Mouse (Mus musculus) forebrain, postnatal 0 days (tissue): Measurements from ENCODE around the gene Ptprs. TPM values are rescaled to one million over a fixed set of nuclear protein-coding genes. Genes with fewer than 3 reads are reported as not detected.

Experiments
- ATAC-seq: fragments of 200-750 bp; cut with Nextera tagmentation; 2 replicates; pipeline ENCODE4 v1.8.0; 2017; ENCODE audit warnings: mild to moderate bottlenecking, moderate library complexity
- DNase-seq: peaks from one replicate; pipeline ENCODE4 v3.0.0-alpha.2; 2015
- H3K27ac ChIP-seq: fragments of 300-500 bp; sonication (generic); 2 replicates; pipeline ENCODE4 v1.5.1; 2014; ENCODE audit warnings: low read depth, mild to moderate bottlenecking, antibody characterized with exemption, low read length, moderate library complexity, mixed read lengths
- H3K27me3 ChIP-seq: fragments of 300-500 bp; sonication (generic); 2 replicates; pipeline ENCODE4 v1.6.1; 2014; ENCODE audit warnings: mild to moderate bottlenecking, low read length, mixed read lengths; ENCODE audit not compliant: insufficient read depth
- H3K36me3 ChIP-seq: fragments of 300-500 bp; sonication (generic); 2 replicates; pipeline ENCODE4 v1.6.1; 2014; ENCODE audit warnings: mild to moderate bottlenecking, moderate library complexity; ENCODE audit not compliant: insufficient read depth
- H3K4me1 ChIP-seq: fragments of 300-500 bp; sonication (generic); 2 replicates; pipeline ENCODE4 v1.6.1; 2014; ENCODE audit warnings: antibody characterized with exemption; ENCODE audit not compliant: insufficient read depth
- H3K4me2 ChIP-seq: fragments of 300-500 bp; sonication (generic); 2 replicates; pipeline ENCODE4 v1.6.1; 2014; ENCODE audit warnings: low read depth, mild to moderate bottlenecking, moderate library complexity
- H3K4me3 ChIP-seq: fragments of 300-500 bp; sonication (generic); 2 replicates; pipeline ENCODE4 v1.5.1; 2014; ENCODE audit warnings: low read depth, low read length, mixed read lengths
- H3K9ac ChIP-seq: fragments of 300-500 bp; sonication (generic); 2 replicates; pipeline ENCODE4 v1.6.1; 2014; ENCODE audit warnings: mild to moderate bottlenecking
- H3K9me3 ChIP-seq: fragments of 300-500 bp; sonication (generic); 2 replicates; pipeline ENCODE4 v1.6.1; 2016; ENCODE audit warnings: low read length
- CTCF ChIP-seq: sonication (generic); IDR thresholded peaks from 2 replicates; pipeline ENCODE4 v1.5.1; 2016; ENCODE audit warnings: antibody characterized with exemption, control low read depth, low read depth
- WGBS: fragments of 180-500 bp; shearing (Covaris S2); extraction: QIAGEN DNeasy Blood & Tissue Kit; methylation state at CpG from one replicate; pipeline ENCODE4 v1.1.7; 2014; 5-methylcytosine and 5-hydroxymethylcytosine counted together
- polyA plus RNA-seq: library from polyadenylated mRNA; unstranded; fragments of >200 nt; fragmentation: Nextera tagmentation; extraction: Ambion mirVana; gene quantifications from 2 replicates; pipeline ENCODE4 v1.2.1, GENCODE M21; 2015
- total RNA-seq: library from RNA; depleted of rRNA; stranded (reverse); fragments of >200 nt; gene quantifications from 2 replicates; pipeline ENCODE4 v1.2.3, GENCODE M21; 2014

Gene Ptprs
- total and polyA plus RNA-seq, 2 experiments from 2014 or later: 250 to 711 TPM

DNA sequence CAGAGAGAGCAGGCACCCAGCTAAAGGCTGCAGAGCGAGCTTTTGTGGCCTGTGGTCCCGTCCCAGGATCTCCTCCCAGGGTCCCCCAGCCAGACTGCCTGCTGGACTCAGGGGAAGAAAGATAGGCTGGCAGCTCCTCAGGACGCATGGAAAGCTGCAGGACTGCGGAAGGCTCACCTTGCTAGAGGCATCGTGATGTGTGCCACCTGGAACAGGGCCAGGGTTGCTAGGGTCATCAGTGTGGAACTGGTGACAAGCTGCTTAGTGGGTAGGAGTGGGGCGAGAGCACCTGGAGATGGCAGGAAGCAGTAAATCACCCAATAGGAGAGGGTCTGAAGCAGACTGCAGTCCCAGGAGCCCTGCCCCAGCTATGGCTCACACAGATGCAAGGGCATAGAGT lies 88.7 kb downstream of the Ptprs start:
- Histone ChIP-seq H3K9ac (no peak overlapping the region), H3K27ac (no peak overlapping the region), H3K27me3 (no peaks in the 10 kb centered on the region), H3K4me3 (no peak overlapping the region), H3K36me3 (peaks cover 83% of the 10 kb centered on the region), H3K9me3 (no peaks in the 10 kb centered on the region), H3K4me2 (no peak overlapping the region), H3K4me1 (no peaks in the 10 kb centered on the region)
- ATAC-seq (no peak), DNase-seq (no peak)
- WGBS: 85% methylated on average over 6 of the region's 6 CpGs
- TF ChIP-seq CTCF: no peak

DNA sequence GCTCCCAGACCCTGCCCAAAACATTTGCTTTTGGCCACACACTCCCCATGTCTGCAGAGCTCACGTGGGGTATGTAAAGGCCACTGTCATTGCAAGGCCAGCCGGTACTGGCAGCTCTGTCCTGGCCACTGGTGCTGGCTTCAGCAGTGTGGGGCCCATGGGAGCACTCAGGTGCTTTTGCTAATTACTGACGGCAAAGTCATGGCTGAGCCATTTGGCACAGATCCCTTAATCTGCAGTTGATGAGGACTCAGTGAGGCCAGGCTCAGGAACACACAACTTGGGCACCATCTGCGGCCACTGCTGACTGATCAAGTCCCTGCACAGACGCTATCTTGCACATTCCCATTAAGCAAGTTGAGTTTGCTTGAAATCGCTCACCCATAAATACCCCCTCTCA lies 91.4 kb downstream of the Ptprs start:
- H3K4me3 ChIP-seq: no peak overlapping the region
- H3K9me3 ChIP-seq: no peaks in the 10 kb centered on the region
- ATAC-seq (no peak), DNase-seq (no peak)
- no peak overlapping the region for H3K9ac ChIP-seq
- H3K27ac ChIP-seq: no peak overlapping the region
- 74% methylated on average over 6 of the region's 6 CpGs for WGBS
- H3K4me2 ChIP-seq: no peak overlapping the region
- no peak for TF ChIP-seq CTCF
- no peaks in the 10 kb centered on the region for H3K4me1 ChIP-seq
- peaks cover 79% of the 10 kb centered on the region for H3K36me3 ChIP-seq
- H3K27me3 ChIP-seq: no peaks in the 10 kb centered on the region

DNA sequence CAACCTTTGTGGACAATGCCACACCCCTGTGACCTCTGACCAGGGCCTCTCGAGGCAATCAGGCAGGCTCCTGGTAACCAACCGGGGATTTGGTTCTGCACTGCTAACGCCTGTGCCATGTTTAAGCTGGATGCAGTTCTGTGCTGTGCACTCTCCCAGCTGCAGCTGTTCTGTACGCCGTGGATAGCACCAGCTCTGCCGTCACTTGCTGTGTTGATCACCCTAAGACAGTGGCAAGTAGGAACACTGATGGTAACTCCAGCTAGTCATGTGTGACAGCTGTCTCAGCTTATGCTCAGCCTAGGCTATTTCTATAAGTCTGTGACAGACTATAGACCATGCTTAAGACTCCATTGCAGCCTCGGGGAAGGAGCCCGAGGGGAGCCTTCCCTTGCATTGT lies 93.3 kb downstream of the Ptprs start:
- H3K36me3 ChIP-seq: peaks cover 76% of the 10 kb centered on the region
- WGBS: 57% methylated on average over 8 of the region's 8 CpGs
- no peak for DNase-seq
- no peaks in the 10 kb centered on the region for H3K4me1 ChIP-seq
- no peak overlapping the region for H3K9ac ChIP-seq
- H3K4me3 ChIP-seq: no peak overlapping the region
- H3K9me3 ChIP-seq: no peaks in the 10 kb centered on the region
- H3K27me3 ChIP-seq: no peaks in the 10 kb centered on the region
- peak; percentile 36 for ATAC-seq
- TF ChIP-seq CTCF: no peak
- no peak overlapping the region for H3K4me2 ChIP-seq
- H3K27ac ChIP-seq: no peak overlapping the region

DNA sequence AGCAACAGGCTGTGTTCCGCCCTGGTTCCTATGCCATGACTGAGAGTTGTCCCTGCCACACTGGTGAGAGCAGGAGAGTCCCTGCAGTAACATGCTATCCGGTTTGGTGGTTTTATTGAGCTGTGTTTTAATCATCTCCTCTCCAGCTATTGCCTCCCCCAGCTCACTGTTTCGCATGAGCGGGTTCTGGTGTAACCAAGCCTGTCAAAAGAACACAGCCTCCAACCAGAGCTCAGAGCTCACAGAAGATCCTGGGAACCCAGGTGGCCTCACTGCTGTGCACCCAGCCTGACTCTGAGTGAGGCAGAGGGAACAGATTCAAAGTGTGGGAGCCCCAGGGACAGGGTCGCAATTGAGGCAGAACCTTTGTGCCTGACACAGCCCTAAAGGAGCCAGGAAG lies 95.1 kb downstream of the Ptprs start:
- Histone ChIP-seq H3K9ac (no peak overlapping the region), H3K27me3 (no peaks in the 10 kb centered on the region), H3K36me3 (peaks cover 70% of the 10 kb centered on the region), H3K9me3 (no peaks in the 10 kb centered on the region), H3K4me1 (no peaks in the 10 kb centered on the region), H3K4me3 (no peak overlapping the region), H3K27ac (0 out of 2 replicates have a peak overlapping the region, but pooled peaks have one; percentile 29), H3K4me2 (no peak overlapping the region)
- DNase-seq (no peak), ATAC-seq (no peak)
- 74% methylated on average over 5 of the region's 5 CpGs for WGBS
- TF ChIP-seq CTCF: no peak

DNA sequence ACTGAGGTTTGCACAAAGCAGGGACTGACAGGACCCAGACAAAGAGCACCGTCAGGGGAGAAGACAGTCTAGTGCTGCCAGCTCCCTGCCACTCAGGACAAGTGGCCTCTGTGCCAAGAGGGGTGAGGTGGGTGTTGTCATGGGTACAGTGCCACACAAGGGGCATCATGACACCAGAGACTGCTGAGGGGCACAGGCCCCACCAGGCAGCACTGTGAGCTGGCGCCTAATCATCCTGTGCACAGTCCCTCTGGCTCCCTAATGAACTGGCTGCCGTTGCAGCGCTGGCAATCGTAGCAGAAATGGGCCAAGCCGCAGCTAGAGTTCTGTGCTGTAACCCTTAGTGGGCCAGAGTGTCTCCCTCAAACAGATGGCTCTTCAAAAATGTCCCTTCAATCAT lies 96.0 kb downstream of the Ptprs start:
- Histone ChIP-seq H3K4me2 (no peak overlapping the region), H3K4me3 (no peak overlapping the region), H3K9me3 (no peaks in the 10 kb centered on the region), H3K36me3 (peaks cover 70% of the 10 kb centered on the region), H3K9ac (0 out of 2 replicates have a peak overlapping the region, but pooled peaks have one; percentile 6), H3K27me3 (no peaks in the 10 kb centered on the region), H3K27ac (peak overlapping the region; percentile 35; the same call in 1 of the 2 replicates), H3K4me1 (no peaks in the 10 kb centered on the region)
- WGBS: 26% methylated on average over 6 of the region's 6 CpGs
- ATAC-seq (peak; percentile 87), DNase-seq (peak; percentile 56)
- TF ChIP-seq CTCF: no peak

DNA sequence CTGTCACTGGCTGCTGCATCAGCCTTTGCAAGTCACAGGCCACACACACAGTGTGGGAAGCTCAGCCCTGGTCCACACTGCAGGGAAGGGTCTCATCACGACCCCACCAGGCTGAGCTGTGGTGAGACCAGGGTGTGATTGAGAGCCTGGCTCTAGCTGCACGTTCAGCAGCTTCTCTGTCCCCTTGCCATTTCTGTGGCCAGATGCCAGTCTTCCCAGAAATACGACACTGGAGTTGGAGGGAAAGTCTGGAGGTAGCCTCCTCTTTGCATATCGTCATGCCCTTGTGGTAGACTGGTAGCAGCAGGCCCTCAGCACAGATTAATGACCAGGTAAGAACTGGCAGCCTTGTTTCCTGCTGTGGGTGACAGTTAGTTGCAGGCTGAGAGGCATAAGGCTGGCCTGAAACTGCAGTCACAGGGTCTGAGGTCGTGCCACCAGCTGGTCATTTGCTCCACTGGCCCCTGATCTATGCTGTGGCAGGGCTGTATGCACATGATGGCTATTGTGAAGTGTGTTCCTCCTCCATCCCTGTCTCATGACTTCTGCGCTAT lies 96.9 kb downstream of the Ptprs start:
- no peak overlapping the region for H3K4me3 ChIP-seq
- DNase-seq (no peak), ATAC-seq (no peak)
- H3K4me1 ChIP-seq: no peaks in the 10 kb centered on the region
- 60% methylated on average over 6 of the region's 6 CpGs for WGBS
- H3K9ac ChIP-seq: no peak overlapping the region
- H3K27me3 ChIP-seq: no peaks in the 10 kb centered on the region
- no peak for TF ChIP-seq CTCF
- no peaks in the 10 kb centered on the region for H3K9me3 ChIP-seq
- H3K27ac ChIP-seq: 0 out of 2 replicates have a peak overlapping the region, but pooled peaks have one; percentile 35
- peaks cover 67% of the 10 kb centered on the region for H3K36me3 ChIP-seq
- H3K4me2 ChIP-seq: no peak overlapping the region

DNA sequence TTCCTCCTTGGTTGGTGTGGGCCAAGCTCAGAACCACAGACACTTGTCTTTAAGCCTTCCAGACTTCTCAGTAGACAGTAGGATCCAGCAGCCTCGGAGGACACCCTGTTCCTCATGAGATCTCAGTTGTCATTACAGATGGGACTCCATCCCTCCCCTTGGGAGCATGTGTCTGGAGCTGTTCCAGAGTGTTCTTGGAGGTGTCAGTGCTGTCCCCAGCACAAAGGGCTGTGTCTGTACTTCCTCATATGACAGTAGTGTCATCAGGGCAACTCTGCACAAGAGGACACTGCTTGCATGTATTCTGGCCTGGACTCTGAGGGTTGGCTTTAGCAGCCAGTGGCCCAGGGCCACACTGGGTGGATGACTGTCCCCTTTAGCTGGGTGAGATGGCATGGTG lies 101.4 kb downstream of the Ptprs start:
- DNase-seq (no peak), ATAC-seq (no peak)
- TF ChIP-seq CTCF: no peak
- Histone ChIP-seq H3K27me3 (no peaks in the 10 kb centered on the region), H3K27ac (no peak overlapping the region), H3K36me3 (peaks cover 68% of the 10 kb centered on the region), H3K9me3 (no peaks in the 10 kb centered on the region), H3K4me1 (no peaks in the 10 kb centered on the region), H3K4me2 (no peak overlapping the region), H3K4me3 (no peak overlapping the region), H3K9ac (no peak overlapping the region)
- WGBS: 61% methylated on average over 1 of the region's 1 CpGs
